8 mouse cellular contexts compared by ENCODE assay signal in genomic region chr4:32950356-32951034, GRCm38 (mm10). TPM values are rescaled to one million over a fixed set of nuclear protein-coding genes. Genes with fewer than 3 reads are reported as not detected.
A peak's percentile ranks its signal among the peaks of the same experiment; 100 is the strongest.
DNase-seq lines count a peak whose midpoint lies in the region; ATAC-seq and TF ChIP-seq lines count a peak whose summit lies in the region.

Gene Ankrd6 (minus strand): TSS chr4:32950841.

- H3K9ac ChIP-seq in hindbrain, postnatal 0 days (replicated peaks; ENCODE audit: low read length): peak within 1 kb of the TSS; percentile 58

- peak within 1 kb of the TSS; percentile 44 for H3K4me3 ChIP-seq in cortical plate, adult 2 months (ENCODE audit: insufficient read depth, low read length)
- H3K4me3 ChIP-seq in hindbrain, postnatal 0 days (ENCODE audit: low read length): peak within 1 kb of the TSS; percentile 74

- no peak for TF ChIP-seq POLR2A in cortical plate, adult 2 months (IDR thresholded peaks at IDR 0.05; ENCODE audit: extremely low read depth, insufficient read depth, low read length)

- H3K27ac ChIP-seq in cortical plate, adult 2 months (ENCODE audit: insufficient read depth, low read length): no peak within 1 kb of the TSS
- no peak within 1 kb of the TSS for H3K27ac ChIP-seq in hindbrain, postnatal 0 days

- DNase-seq in gastrocnemius, adult 8-10 months (ENCODE audit: low spot score in 2 of 2): peak; percentile 54 to 67
- peak; percentile 91 for DNase-seq in hindbrain, postnatal 0 days (ENCODE audit: low spot score)
- DNase-seq in left cerebral cortex, postnatal 10 days (ENCODE audit: extremely low spot score in 1 of 2, low spot score in 2 of 2): peak; percentile 62 to 84
- DNase-seq in right cerebral cortex, postnatal 14 days: peak; percentile 82
- peak; percentile 75 for DNase-seq in urinary bladder, postnatal 25 days (ENCODE audit: low spot score)

- H3K9me3 ChIP-seq in hindbrain, postnatal 0 days (ENCODE audit: low read length): no peaks in the 10 kb centered on the region

- ATAC-seq in activated CD4-positive, CD25-positive, alpha-beta regulatory T cell, adult 4 months: peak; percentile 83
- peak; percentile 97 for ATAC-seq in hindbrain, postnatal 0 days
- peak; percentile 97 for ATAC-seq in megakaryocyte progenitor cell, adult 5-6 weeks (replicated peaks; ENCODE audit: poor library complexity)

- H3K4me2 ChIP-seq in hindbrain, postnatal 0 days (ENCODE audit: low read depth, low read length): peak within 1 kb of the TSS; percentile 95

- H3K4me1 ChIP-seq in cortical plate, adult 2 months (ENCODE audit: control insufficient read depth, insufficient read depth, low read length): peaks cover 2% of the 10 kb centered on the region; the same call in 1 of the 2 replicates
- no peaks in the 10 kb centered on the region for H3K4me1 ChIP-seq in hindbrain, postnatal 0 days (ENCODE audit: insufficient read depth, low read length)

- intact Hi-C loops in left cerebral cortex, postnatal 10 days (cut with DNase I): loop anchor here (2.0 to 10.0 kb wide), 4 partner anchors 67 to 186 kb away; partner anchors contain the start of gene Lyrm2

- 3% methylated on average over 62 of the region's 66 CpGs for WGBS in hindbrain, postnatal 0 days

- no peaks in the 10 kb centered on the region for H3K36me3 ChIP-seq in hindbrain, postnatal 0 days (ENCODE audit: insufficient read depth, low read length)

- peak; percentile 59 for TF ChIP-seq CTCF in cortical plate, adult 2 months (IDR thresholded peaks at IDR 0.05; ENCODE audit: extremely low read depth, insufficient read depth, low read length)
- TF ChIP-seq CTCF in hindbrain, postnatal 0 days (IDR thresholded peaks at IDR 0.05; ENCODE audit: low read depth): peak; percentile 72

- no peaks in the 10 kb centered on the region for H3K27me3 ChIP-seq in hindbrain, postnatal 0 days (ENCODE audit: insufficient read depth, low read length)

RNA-seq across cellular contexts. Expression of gene Ankrd6, which starts in this region (rescaled TPM):
- polyA plus RNA-seq in activated CD4-positive, CD25-positive, alpha-beta regulatory T cell, adult 4 months (2017; shearing (Covaris generic)): 1 to 10 TPM in 1 of 2 experiments, under 1 TPM in 1; 0.99 to 1.4 TPM
- polyA plus RNA-seq in cortical plate, adult 2 months (2012; rRNA removed): 11.1 and 12.2 TPM in 2 replicates
- total RNA-seq in gastrocnemius, adult 8-10 months (2022): 1 to 10 TPM; 3.8 to 5.9 (median 4.8) TPM
- total RNA-seq in hindbrain, postnatal 0 days (2014; rRNA removed): 26.5 and 32.3 TPM in 2 replicates
- 17.3 and 18.3 TPM in 2 replicates for polyA plus RNA-seq in hindbrain, postnatal 0 days (2015; fragmentation: Nextera tagmentation; extraction: Ambion mirVana)
- 10 to 100 TPM; 23.1 to 25.3 TPM for total RNA-seq in left cerebral cortex, postnatal 10 days (2021)
- total RNA-seq in megakaryocyte progenitor cell, adult 5-6 weeks (2015): 0.59 and 0.76 TPM in 2 replicates
- 0.92 and 0.95 TPM in 2 replicates for total RNA-seq in megakaryocyte progenitor cell, adult 5-6 weeks (2017)

Comparison
In these comparisons a context has a peak if more than half of its experiments do, and no peak if none do; other contexts are left out.
1. Peak in ATAC-seq in megakaryocyte progenitor cell, adult 5-6 weeks; RNA of the gene not detected or under 1 TPM.